Mouse (Mus musculus) CH12.LX (cell line): ENCODE data around the gene Enpp7. TPM values are rescaled to one million over a fixed set of nuclear protein-coding genes. Genes with fewer than 3 reads are reported as not detected.

Source experiments
- DNase-seq: peaks from one replicate; pipeline ENCODE4 v3.0.0-alpha.2; 2013; ENCODE audit errors: extremely low read depth
- H3K27ac ChIP-seq: 2 replicates; pipeline ENCODE4 v1.5.1; 2012; ENCODE audit warnings: low read depth, mild to moderate bottlenecking, control low read depth, moderate library complexity; ENCODE audit not compliant: insufficient read depth
- H3K27me3 ChIP-seq: replicated peaks from 2 replicates; pipeline ENCODE3; 2012; ENCODE audit warnings: inconsistent platforms
- H3K36me3 ChIP-seq, 2 experiments: replicated peaks in 1 of 2; 2 replicates each; pipeline versions ENCODE3 to v1.6.1; 2012; ENCODE audit warnings: inconsistent platforms in 1 of 2, low read length in 1 of 2, mild to moderate bottlenecking in 1 of 2, mixed read lengths in 1 of 2, moderate library complexity in 1 of 2; ENCODE audit not compliant: control insufficient read depth in 1 of 2, insufficient read depth in 1 of 2
- H3K4me1 ChIP-seq, 2 experiments: 2 replicates each; pipeline ENCODE4 v1.6.1; 2012; ENCODE audit warnings: inconsistent platforms in 1 of 2, moderate library complexity in 1 of 2; ENCODE audit not compliant: insufficient read depth in 2 of 2, control insufficient read depth in 1 of 2
- H3K4me2 ChIP-seq: 2 replicates; pipeline ENCODE4 v1.6.1; 2012; ENCODE audit warnings: low read depth, mild to moderate bottlenecking, control low read depth; ENCODE audit not compliant: poor library complexity, insufficient read depth, severe bottlenecking
- H3K4me3 ChIP-seq, 3 experiments: fragments of 150-350 bp in 1 of 3; sonication (generic) in 1 of 3; replicated peaks in 1 of 3; 2 replicates each; pipeline versions ENCODE3 to v1.5.1; 2011 to 2012; ENCODE audit warnings: low read depth in 2 of 3, low read length in 2 of 3, mild to moderate bottlenecking in 2 of 3, moderate library complexity in 2 of 3, control low read depth in 1 of 3, improper control_type of control experiment in 1 of 3, inconsistent platforms in 1 of 3, mixed read lengths in 1 of 3; ENCODE audit not compliant: poor library complexity in 1 of 3
- H3K79me2 ChIP-seq: replicated peaks from 2 replicates; pipeline ENCODE4 v1.6.1; 2012; ENCODE audit warnings: mild to moderate bottlenecking, moderate library complexity; ENCODE audit not compliant: control insufficient read depth, poor library complexity, insufficient read depth, severe bottlenecking; ENCODE audit errors: extremely low read depth
- H3K9ac ChIP-seq: 2 replicates; pipeline ENCODE4 v1.6.1; 2012; ENCODE audit warnings: low read depth, mild to moderate bottlenecking, control low read depth, moderate library complexity; ENCODE audit not compliant: insufficient read depth
- H3K9me3 ChIP-seq: replicated peaks from 2 replicates; pipeline ENCODE3; 2012; ENCODE audit warnings: low read length, inconsistent platforms, mixed read lengths
- BHLHE40 ChIP-seq: IDR thresholded peaks from 2 replicates; pipeline ENCODE4 v1.6.1; 2011; ENCODE audit warnings: mild to moderate bottlenecking, low read depth, low read length, improper control_type of control experiment
- CHD1 ChIP-seq: IDR thresholded peaks from 2 replicates; pipeline ENCODE4 v1.6.1; 2012; ENCODE audit warnings: low read depth, low read length, improper control_type of control experiment, inconsistent platforms
- CHD2 ChIP-seq: IDR thresholded peaks from 2 replicates; pipeline ENCODE4 v1.6.1; 2011; ENCODE audit warnings: low read length, improper control_type of control experiment
- CTCF ChIP-seq, 2 experiments: IDR thresholded peaks in 1 of 2; conservative IDR thresholded peaks in 1 of 2; 2 replicates each; pipeline ENCODE4 v1.5.1; 2011 to 2012; ENCODE audit warnings: low read depth in 2 of 2, low read length in 2 of 2, improper control_type of control experiment in 1 of 2, inconsistent platforms in 1 of 2, mild to moderate bottlenecking in 1 of 2, moderate library complexity in 1 of 2
- ELF1 ChIP-seq: IDR thresholded peaks from 2 replicates; pipeline ENCODE4 v1.6.1; 2014; ENCODE audit warnings: low read depth, mild to moderate bottlenecking, inconsistent platforms, low read length, improper control_type of control experiment
- EP300 ChIP-seq: IDR thresholded peaks from 2 replicates; pipeline ENCODE4 v1.6.1; 2011; ENCODE audit warnings: low read length, improper control_type of control experiment
- ETS1 ChIP-seq: conservative IDR thresholded peaks from 2 replicates; pipeline ENCODE4 v1.6.1; 2012; ENCODE audit warnings: low read depth, mild to moderate bottlenecking, inconsistent platforms, low read length, improper control_type of control experiment, moderate library complexity
- HCFC1 ChIP-seq: IDR thresholded peaks from 2 replicates; pipeline ENCODE4 v1.6.1; 2012; ENCODE audit warnings: low read depth, mild to moderate bottlenecking, inconsistent platforms, low read length, improper control_type of control experiment
- IRF4 ChIP-seq: IDR thresholded peaks from 2 replicates; pipeline ENCODE4 v1.6.1; 2014; ENCODE audit warnings: low read depth, mild to moderate bottlenecking, inconsistent platforms, low read length, improper control_type of control experiment
- JUND ChIP-seq: conservative IDR thresholded peaks from 2 replicates; pipeline ENCODE4 v1.6.1; 2011; ENCODE audit warnings: low read depth, low read length, improper control_type of control experiment
- MAFK ChIP-seq: IDR thresholded peaks from 2 replicates; pipeline ENCODE4 v1.6.1; 2011; ENCODE audit warnings: low read length, improper control_type of control experiment; ENCODE audit not compliant: insufficient replicate concordance
- MAX ChIP-seq: IDR thresholded peaks from 2 replicates; pipeline ENCODE4 v1.6.1; 2011; ENCODE audit warnings: low read length, improper control_type of control experiment
- MAZ ChIP-seq: IDR thresholded peaks from 2 replicates; pipeline ENCODE4 v1.6.1; 2012; ENCODE audit warnings: low read depth, mild to moderate bottlenecking, inconsistent platforms, low read length, improper control_type of control experiment, moderate library complexity
- MEF2A ChIP-seq: IDR thresholded peaks from 2 replicates; pipeline ENCODE4 v1.6.1; 2014; ENCODE audit warnings: low read depth, mild to moderate bottlenecking, inconsistent platforms, low read length, improper control_type of control experiment, borderline replicate concordance
- MXI1 ChIP-seq: IDR thresholded peaks from 2 replicates; pipeline ENCODE4 v1.6.1; 2011; ENCODE audit warnings: mild to moderate bottlenecking, low read depth, low read length, improper control_type of control experiment
- MYC ChIP-seq: IDR thresholded peaks from 2 replicates; pipeline ENCODE4 v1.6.1; 2011; ENCODE audit warnings: low read depth, mild to moderate bottlenecking, improper control_type of control experiment, low read length
- NELFE ChIP-seq: IDR thresholded peaks from 2 replicates; pipeline ENCODE4 v1.6.1; 2011; ENCODE audit warnings: low read depth, low read length, improper control_type of control experiment
- PAX5 ChIP-seq: IDR thresholded peaks from 2 replicates; pipeline ENCODE4 v1.6.1; 2012; ENCODE audit warnings: low read length, inconsistent platforms, mixed read lengths
- POLR2AphosphoS2 ChIP-seq: IDR thresholded peaks from 2 replicates; pipeline ENCODE4 v1.6.1; 2011; ENCODE audit warnings: low read depth, low read length, improper control_type of control experiment
- RAD21 ChIP-seq: IDR thresholded peaks from 2 replicates; pipeline ENCODE4 v1.6.1; 2011; ENCODE audit warnings: low read depth, mild to moderate bottlenecking, low read length, improper control_type of control experiment, moderate library complexity
- RCOR1 ChIP-seq: conservative IDR thresholded peaks from 2 replicates; pipeline ENCODE4 v1.6.1; 2012; ENCODE audit warnings: low read depth, mild to moderate bottlenecking, inconsistent platforms, low read length, improper control_type of control experiment
- SIN3A ChIP-seq: IDR thresholded peaks from 2 replicates; pipeline ENCODE4 v1.6.1; 2012; ENCODE audit warnings: low read length, improper control_type of control experiment, inconsistent platforms
- SMC3 ChIP-seq: IDR thresholded peaks from 2 replicates; pipeline ENCODE4 v1.6.1; 2011; ENCODE audit warnings: low read depth, low read length, improper control_type of control experiment
- TBP ChIP-seq: conservative IDR thresholded peaks from 2 replicates; pipeline ENCODE4 v1.6.1; 2011; ENCODE audit warnings: low read depth, low read length, improper control_type of control experiment
- TCF12 ChIP-seq: IDR thresholded peaks from 2 replicates; pipeline ENCODE4 v1.6.1; 2014; ENCODE audit warnings: low read depth, mild to moderate bottlenecking, inconsistent platforms, low read length, improper control_type of control experiment
- UBTF ChIP-seq: IDR thresholded peaks from 2 replicates; pipeline ENCODE4 v1.6.1; 2012; ENCODE audit warnings: low read depth, mild to moderate bottlenecking, inconsistent platforms, low read length, improper control_type of control experiment, moderate library complexity
- USF1 ChIP-seq: IDR thresholded peaks from 2 replicates; pipeline ENCODE4 v1.6.1; 2014; ENCODE audit warnings: low read depth, mild to moderate bottlenecking, inconsistent platforms, low read length, improper control_type of control experiment
- ZC3H11A ChIP-seq: IDR thresholded peaks from 2 replicates; pipeline ENCODE4 v1.6.1; 2012; ENCODE audit warnings: low read depth, mild to moderate bottlenecking, inconsistent platforms, low read length, improper control_type of control experiment
- ZNF384 ChIP-seq: IDR thresholded peaks from 2 replicates; pipeline ENCODE4 v1.6.1; 2012; ENCODE audit warnings: low read depth, low read length, improper control_type of control experiment, inconsistent platforms
- dilution Hi-C: fragments of 300-500 bp; cut with MboI; formaldehyde crosslinking; loops from 2 replicates; pipeline ENCODE4 v1.14.3; 2020; ENCODE audit warnings: low sequenced_read_pairs; ENCODE audit not compliant: extremely low pct_unique_long_range_greater_than_20kb, extremely low pct_ligation_motif_present
- in situ Hi-C: fragments of 300-500 bp; cut with MboI; formaldehyde crosslinking; loops from 3 replicates; pipeline ENCODE4 v1.14.3; 2019; ENCODE audit warnings: low sequenced_read_pairs, low pct_ligation_motif_present, low pct_unique_long_range_greater_than_20kb, mixed read lengths
- polyA plus RNA-seq: library from polyadenylated mRNA; unstranded; fragments of >175 nt; gene quantifications from 2 replicates; pipeline ENCODE4 v1.2.1, GENCODE M21; 2012; ENCODE audit warnings: low read depth; ENCODE audit not compliant: insufficient read length
- total RNA-seq, 2 experiments: library from RNA; depleted of rRNA; stranded (reverse); fragments of 300-350 nt in 1 of 2; fragments of >200 nt in 1 of 2; gene quantifications; 2 replicates each; pipeline ENCODE4 v1.2.3; 2012 to 2014

Gene Enpp7
- total and polyA plus RNA-seq, 3 experiments: not detected

DNA sequence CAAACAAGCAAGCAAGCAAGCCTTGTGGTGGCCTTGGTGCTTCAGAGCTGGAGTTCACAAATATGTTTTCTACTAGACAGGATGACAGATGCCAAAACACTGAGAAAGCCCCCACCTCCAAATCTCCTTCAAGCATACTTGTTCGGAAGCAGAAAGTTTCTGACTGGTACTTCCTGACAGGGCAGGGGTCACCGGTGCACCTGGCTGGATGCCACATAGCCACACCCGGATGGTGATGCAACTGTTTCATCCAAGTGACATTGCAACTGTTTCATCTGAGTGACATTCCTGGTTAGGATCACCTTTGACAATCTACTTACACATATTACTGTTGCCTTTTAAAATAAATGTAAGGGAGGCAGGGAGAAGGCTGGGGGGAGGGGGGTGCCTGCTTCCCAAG is 9.2 kb downstream of the Enpp7 start:
- H3K27me3 ChIP-seq: peaks cover 95% of the 10 kb centered on the region
- no peak overlapping the region for H3K27ac ChIP-seq
- H3K4me3 ChIP-seq: no peak overlapping the region
- TF ChIP-seq IRF4 (no peak), MXI1 (no peak), TCF12 (no peak), MAX (no peak), RCOR1 (no peak), ZC3H11A (no peak), SIN3A (no peak), MEF2A (no peak), BHLHE40 (no peak), USF1 (no peak), ELF1 (no peak)
- dilution Hi-C loops (no loop called here), in situ Hi-C loops (no loop called here)
- H3K4me1 ChIP-seq: peaks cover 2 to 4% of the 10 kb centered on the region in 2 experiments; a peak in 3 of 4 replicates
- H3K4me2 ChIP-seq: no peak overlapping the region
- no peak overlapping the region for H3K9ac ChIP-seq
- DNase-seq: no peak
- H3K9me3 ChIP-seq: peaks cover 14% of the 10 kb centered on the region
- no peaks in the 10 kb centered on the region for H3K36me3 ChIP-seq
- H3K79me2 ChIP-seq: no peaks in the 10 kb centered on the region

DNA sequence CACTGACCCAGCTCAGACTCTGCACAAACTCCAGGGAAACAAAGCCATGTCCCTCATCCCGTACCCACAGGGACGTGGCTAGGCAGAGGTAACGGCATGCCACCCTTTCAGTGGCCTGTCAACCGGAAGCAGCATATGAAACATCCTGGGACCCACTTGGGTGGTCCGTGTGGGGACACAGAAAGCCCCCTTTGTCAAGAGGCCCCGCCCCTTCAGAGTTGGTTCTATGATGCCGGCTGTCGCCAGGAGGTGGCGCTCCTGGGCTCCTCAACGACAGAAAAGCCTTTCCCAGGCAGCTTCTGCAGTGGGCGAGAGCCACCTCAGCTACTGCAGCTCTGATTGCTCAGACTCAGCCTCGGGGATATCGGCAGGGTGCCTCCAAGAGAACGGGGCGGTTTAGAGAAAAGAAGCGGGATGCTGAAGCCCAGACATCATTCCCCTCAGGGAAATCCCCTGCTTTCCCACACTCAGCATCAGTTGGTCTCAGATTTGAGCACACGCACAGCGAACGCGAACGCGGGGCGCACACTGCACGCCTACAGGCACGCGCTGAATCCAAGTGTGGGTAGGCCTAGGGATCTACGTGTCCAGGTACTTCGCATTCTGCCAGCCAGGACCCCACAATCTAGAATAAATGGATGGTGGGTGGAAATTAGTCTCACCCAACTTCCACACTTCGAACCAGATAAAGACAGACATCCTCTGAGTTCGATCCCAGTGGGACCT is 10.7 kb downstream of the Enpp7 start:
- Histone ChIP-seq H3K4me3 (no peak overlapping the region), H3K4me1 (peaks cover 2 to 4% of the 10 kb centered on the region in 2 experiments; a peak in 3 of 4 replicates), H3K27ac (no peak overlapping the region), H3K9ac (no peak overlapping the region), H3K4me2 (no peak overlapping the region), H3K27me3 (peaks cover 93% of the 10 kb centered on the region), H3K36me3 (no peaks in the 10 kb centered on the region), H3K79me2 (no peaks in the 10 kb centered on the region), H3K9me3 (peaks cover 16% of the 10 kb centered on the region)
- TF ChIP-seq ETS1 (no peak), RAD21 (peak; percentile 89), TCF12 (no peak), UBTF (no peak), ELF1 (no peak), HCFC1 (no peak), MAX (no peak), MEF2A (0 out of 2 replicates have a peak, but pooled peaks have one; percentile 39), TBP (no peak), CHD1 (no peak), CHD2 (no peak; the same call in 1 of the 2 replicates), CTCF (conservative IDR thresholded peaks at IDR 0.05 in 1 of 2, IDR thresholded peaks at IDR 0.05 in 1 of 2; ENCODE audit: low read depth in 2 of 2, low read length in 2 of 2) (peak; percentile 57 to 94), SIN3A (peak; percentile 58), USF1 (no peak), ZC3H11A (peak; percentile 46), RCOR1 (no peak), JUND (no peak), PAX5 (no peak), EP300 (no peak), ZNF384 (no peak), BHLHE40 (no peak), MYC (no peak), SMC3 (peak; percentile 91), MAZ (peak; percentile 80), POLR2AphosphoS2 (no peak), MXI1 (no peak), IRF4 (peak; percentile 64), NELFE (peak; percentile 37; the same call in 1 of the 2 replicates), MAFK (peak; percentile 23; the same call in 1 of the 2 replicates)
- dilution Hi-C loops (no loop called here), in situ Hi-C loops (no loop called here)
- DNase-seq: peak; percentile 65
